Mouse (Mus musculus) kidney, adult 9 months (tissue): ENCODE data around the gene Dstn.

ENCODE experiments used
- DNase-seq: peaks from one replicate; pipeline ENCODE4 v3.0.0; 2022

Gene Dstn

DNA sequence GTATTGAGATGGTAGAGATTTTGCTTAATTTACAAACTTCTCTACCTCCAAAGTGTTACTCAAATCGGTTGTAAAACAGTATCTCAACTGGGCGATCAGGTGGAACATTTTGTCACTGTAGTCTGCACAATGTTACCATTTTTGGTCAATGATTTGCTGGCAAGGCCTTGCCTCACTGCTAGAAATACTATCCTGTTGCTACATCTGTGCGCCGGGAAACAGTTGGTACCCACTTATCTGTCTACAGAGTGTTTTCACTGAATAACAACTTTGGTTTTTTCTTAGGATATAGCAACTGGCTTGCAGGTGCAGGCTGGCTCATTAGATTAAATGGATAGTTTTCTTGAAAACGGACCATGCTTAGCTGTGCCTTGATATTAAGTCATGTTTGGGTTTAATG is 1.1 kb downstream of the Dstn start:
- peak; percentile 67 for DNase-seq

DNA sequence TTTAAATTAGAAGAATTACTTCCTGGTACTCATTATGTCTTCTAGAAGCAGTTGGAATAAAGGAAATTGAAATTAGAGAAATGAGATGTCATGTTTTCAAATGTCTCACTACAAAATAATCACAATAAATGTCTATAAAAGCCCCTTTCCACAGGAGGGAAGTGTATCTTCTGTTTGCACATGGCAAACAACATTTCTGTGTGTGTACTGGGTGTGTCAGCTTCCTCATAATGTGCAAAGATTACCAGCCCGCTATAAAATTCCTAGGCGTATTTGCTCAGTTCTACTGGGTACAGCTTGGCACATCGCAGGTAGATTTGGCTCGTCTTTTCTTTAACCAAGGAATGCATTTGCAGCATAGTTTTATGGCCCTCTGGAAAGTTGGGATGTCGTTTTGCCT is 2.5 kb downstream of the Dstn start:
- DNase-seq: no peak

DNA sequence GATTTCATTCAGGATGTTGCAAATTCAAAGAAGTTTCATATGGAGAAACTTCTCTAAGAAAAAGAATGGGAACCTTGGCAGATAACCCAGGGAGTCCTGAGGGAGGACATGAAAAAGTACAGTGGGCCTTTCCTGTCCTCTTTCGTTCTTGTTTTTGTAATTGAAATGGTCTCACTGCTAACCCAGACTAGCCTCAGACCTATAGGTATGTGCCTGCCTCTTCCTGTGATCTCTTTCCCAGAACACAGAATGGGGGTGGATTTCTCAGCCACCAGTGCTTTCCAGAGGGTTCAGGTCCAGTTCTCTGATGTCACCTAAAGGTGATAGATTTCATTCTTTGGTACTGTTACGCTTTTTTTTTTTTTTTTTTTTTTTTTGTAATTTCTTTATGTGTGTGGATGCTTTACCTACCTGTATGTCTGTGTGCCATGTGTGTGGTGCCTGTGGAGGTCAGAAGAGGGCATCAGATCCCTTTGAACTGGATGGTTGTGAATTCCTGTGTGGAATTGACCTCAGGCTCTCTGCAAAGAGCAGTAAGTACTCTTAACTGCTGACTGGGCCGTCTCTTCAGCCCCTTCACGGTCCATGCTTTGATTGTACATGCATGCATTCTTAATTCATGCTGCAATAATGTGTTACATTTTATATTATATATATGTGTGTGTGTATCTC is 3.8 kb downstream of the Dstn start:
- DNase-seq: peak; percentile 48

DNA sequence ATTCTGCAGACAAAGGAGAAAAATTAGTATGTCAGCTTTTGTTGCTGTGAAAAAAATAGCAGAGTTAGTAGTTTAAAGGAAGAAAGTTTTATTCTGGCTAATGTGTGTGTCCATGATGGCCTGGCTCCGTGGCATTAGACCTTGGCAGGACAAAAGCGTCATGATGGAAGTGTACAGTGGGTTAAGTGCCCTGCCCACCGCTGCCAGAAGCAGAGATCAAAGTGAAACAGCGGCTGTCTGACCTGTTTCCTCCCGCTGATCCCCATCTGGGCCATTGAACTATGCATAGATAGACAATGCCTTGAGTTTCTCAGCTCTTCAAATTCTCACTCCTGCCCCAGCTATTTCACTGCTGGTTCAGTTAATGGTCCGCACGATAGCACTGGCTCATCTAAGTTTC is 9.0 kb downstream of the Dstn start:
- no peak for DNase-seq

DNA sequence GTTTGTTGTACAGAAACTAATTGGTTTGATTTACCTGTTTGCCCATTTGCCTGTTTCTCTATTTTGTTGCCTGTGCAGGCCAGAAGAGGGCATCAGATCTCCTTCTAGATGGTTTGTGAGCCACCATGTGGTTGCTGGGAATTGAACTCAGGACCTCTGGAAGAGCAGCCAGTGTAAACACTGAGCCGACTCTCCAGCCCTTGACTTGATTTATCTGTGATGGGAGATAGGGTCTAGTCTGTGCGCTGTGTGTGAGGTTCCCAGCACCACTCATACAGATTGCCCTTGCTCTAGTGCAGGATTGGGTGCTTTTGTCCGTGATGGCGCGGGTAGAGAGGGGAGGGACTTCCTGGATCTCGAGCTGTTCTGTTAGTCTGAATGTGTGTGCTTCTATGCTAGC is 10.7 kb downstream of the Dstn start:
- DNase-seq: no peak

DNA sequence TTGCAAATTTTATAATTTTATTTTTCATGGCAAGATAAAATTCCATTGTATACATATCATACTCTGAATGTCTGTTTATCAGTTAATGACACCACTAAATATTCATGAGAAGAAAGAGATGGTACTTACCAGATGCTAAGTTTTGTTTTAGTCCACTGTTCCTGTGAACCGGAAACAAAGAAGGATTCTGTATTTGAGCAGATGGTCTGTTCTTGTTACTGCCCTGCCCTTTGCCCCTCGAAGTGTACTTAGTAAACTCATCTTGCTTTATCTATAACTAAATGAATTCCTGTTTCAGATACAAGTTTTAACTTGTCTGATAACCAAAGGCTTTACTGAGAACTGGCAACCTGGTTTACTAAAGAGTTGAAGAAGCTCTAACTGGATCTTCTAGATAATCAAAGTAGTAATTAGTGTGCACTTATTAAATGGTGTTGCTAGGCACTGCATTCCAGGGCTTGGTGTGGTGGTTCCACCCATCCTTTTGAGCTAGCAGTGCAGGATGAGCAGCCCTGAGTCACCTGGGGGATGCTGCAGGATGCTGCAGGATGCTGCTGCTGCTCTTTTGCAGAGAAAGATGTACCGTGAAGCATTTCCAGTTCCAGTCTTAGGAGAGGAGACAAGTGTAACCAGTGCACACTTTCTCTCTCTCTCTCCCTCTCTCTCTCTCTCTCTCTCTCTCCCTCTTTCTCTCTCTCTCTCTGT is 14.6 kb downstream of the Dstn start:
- DNase-seq: no peak

DNA sequence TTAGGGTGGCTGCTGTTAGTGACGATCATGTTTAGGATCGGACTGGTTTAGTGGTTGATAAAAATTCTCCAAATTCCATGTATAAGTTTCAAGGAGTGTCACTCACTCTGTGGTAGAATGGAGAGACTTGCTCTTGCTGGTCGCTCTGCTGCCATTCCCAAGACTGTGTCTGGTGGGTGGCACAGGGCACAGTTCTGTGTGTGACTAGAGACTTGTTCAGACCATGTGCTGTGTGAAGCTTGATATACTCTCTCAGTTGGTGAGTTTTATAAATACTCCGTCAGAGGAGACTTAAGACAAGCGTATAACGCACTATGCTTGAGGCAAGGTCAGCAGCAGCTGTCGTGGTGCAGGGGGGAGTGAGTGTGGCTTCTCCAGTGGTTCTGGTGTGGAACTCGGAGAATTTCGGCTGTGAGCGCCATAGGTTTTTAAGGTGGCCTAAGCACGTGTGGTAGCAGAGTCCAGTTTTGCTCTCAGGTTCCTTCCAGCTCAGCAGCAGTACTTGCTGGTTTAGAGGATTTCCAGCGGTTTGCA is 17.3 kb downstream of the Dstn start:
- DNase-seq: no peak

DNA sequence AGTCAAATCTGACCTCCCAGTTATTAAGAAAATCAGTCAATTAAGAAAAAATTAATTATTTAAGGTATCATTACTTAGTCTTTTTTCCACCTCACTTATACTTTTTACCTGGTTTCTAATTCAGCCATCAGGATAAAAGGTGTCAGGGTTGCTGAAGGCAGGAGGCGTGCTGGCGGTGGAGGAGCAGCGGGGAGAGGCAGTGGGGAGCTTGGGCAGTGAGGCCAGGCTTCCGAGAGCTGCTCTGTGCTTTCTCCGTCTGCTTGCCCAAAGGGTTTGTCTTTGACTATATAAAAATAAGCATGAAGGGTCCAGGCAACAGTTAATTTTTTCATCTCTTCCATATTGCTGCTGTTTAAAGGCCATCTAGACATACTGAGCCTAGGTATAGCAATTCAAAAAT is 18.4 kb downstream of the Dstn start:
- DNase-seq: no peak

DNA sequence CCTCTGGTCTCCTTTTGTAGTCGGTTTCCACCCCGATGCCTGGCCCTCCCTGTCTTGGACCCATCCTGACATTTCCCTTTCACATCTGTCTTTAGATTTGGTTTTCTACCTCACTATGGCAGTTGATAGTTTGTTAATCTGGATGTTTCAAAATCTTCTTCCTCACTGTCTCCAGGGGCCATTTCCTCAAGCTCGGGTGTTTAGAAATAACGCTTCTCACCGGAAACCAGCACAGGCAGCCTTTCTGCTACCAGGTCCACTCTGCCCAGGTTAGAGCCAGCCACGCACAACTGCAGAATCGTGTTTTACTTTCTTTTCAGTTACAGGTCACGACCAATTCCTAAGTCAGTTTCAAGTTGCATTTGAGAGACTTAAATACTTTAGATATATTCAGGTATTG is 19.3 kb downstream of the Dstn start:
- DNase-seq: no peak

DNA sequence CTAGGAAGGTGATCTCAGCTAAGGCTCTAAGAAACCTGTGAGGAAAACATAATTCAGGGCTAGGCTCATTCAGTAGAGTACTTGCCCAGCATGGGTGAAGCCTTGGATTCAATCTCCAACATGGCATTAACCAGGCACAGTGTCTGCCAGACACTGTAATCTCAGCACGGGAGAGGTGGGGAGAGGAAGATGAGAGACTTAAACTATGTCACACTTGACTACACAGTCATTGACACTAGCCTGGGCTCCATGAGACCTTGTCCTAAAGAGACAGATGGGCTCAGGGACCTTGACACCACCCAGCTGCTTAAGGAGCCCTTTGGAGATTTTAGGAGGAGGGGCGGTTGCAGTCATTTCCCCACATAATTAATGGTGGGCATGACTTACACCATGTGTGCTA is 22.7 kb downstream of the Dstn start:
- no peak for DNase-seq

DNA sequence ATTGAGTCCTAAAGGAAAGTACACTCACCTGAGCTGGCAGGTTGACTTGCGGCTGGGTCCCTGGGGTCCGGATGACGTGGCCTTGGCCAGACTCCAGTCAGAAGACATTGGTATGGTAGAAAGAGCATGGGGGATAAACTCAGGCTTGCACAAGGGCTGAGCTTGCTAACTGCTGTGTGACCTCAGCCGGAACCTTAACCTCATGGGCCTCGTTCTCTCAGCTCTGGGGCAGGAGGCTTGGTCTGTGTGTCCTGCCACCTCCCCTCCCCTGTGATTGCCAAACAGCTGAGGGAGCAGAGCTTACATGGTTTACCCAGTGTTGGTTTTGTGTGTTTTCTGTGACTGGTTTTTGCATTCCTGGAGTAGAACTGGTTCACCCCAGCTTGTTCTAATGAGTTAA is 25.3 kb downstream of the Dstn start:
- no peak for DNase-seq

DNA sequence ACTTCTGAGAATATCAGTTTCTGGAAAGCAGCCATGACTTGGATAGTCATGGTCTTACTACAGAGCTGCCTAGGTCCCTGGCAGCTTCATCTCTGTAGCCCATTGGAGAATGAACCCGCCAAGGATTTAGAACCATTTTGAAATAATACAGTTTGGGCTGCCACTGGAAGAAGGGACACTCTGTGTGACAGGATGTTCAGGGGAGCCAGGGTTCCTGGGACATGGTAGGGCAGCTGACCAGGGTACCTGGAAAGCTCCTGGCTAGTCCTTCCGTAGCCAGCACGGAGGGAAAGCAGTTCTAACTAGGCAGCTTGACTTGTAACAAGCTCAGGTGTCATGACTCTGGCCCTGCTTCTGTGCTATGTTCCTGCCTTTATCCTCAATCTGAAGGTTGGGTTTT is 29.7 kb downstream of the Dstn start:
- DNase-seq: no peak

DNA sequence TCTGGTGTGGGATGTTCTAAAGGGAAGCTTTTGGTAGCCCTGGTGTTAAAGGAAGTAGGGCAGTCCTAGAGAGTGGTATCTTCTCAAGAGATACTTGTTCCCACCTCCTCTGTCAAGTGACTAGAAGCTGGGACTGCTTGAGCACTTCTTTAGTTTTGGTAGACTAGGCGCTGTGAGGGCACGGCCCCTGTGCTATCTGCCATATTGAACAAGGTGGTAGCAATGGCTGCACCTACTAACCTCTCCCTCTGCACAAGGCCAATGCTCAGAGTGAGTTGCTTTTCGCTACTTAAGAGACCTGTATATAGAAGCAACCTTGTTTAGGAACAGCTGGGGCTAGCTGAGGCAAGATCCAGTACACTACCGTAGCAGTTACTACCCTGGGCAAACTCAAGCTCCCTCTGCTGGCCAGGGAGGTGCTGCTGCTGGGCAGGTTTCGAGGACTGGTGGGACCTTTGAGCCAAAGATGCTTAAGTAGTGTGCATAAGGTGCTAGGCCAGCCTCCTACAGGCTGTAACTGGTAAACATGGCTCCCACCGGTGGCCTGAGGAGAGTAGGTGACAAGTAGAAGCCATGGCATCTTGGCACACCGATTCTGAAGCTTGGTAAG is 30.5 kb downstream of the Dstn start:
- peak; percentile 69 for DNase-seq

DNA sequence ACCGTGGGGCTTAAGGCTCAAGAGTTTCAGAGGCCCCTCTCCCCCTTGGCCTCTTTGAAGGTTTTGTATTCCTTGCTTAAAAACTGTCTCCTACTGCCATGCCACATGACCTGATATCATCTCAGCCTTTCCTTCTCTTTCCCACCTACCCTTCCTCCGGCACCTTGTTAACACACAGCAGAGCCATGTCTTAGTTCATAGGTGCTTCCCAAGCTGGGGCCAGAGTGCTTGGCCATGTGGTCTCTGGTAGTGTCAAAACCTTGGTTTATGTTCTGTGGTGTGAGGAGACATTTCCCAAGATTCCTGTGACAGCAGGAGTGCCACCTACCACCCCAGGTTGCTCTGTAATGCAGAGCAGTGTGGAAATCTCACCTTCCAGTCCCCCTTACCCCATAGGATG is 31.3 kb downstream of the Dstn start:
- DNase-seq: no peak

DNA sequence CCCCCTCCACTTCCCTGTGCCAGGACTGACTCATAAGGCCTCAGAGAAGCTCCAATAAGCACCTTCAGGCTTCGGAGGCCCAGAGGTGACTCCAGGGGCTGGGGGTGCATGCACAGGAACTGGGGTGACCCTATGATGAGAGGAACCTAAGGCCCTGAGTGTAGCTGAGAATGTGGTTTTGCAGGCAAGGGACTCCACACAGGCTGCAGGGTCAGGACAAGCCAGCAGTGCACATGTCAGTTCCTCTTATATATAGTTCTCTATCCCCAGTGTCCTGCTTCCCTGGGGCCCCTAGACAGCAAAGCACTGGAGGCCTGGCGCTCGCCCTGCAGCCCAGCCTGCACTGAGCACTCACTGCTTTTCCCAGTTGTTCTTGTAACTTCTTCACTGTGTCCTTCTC is 32.9 kb downstream of the Dstn start:
- no peak for DNase-seq

DNA sequence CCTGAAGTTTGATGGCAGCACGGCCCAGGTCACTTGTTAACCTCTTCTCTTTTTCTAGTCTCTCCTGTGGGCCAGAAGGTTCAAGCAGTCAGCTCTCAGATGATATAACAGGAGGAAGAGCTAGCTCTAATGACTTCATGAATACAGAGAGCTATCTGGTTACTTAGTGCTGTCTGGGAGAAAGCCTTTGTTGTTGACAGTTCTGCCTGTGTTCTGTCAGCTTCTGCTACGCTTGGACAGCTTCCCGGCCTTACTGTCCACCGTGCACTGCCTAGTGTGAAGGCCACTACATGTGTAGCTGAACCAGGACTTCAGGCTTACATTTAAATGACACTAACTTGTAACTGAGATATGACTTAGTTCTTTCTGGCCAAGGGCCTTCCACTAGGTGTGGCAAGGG is 33.3 kb downstream of the Dstn start:
- DNase-seq: no peak

DNA sequence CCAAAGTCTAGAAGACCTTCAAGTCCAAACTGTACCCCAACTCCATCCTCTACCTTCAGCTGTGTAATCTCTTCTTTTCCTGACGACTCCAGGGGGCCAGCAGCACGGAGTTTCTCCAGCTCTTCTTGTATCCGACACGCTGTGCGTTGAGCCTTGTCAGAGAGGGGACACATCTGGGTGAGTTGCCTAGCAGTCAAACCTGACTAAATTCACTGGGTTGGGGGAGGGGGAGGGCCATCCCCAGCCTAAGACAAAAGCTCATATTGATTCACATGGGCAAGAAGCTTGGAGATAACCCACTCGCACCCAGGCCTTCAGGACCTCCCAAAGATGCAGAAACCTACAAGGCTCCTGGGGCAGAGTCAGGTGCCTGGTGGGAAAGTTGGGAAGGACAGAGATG is 34.1 kb downstream of the Dstn start:
- DNase-seq: no peak

DNA sequence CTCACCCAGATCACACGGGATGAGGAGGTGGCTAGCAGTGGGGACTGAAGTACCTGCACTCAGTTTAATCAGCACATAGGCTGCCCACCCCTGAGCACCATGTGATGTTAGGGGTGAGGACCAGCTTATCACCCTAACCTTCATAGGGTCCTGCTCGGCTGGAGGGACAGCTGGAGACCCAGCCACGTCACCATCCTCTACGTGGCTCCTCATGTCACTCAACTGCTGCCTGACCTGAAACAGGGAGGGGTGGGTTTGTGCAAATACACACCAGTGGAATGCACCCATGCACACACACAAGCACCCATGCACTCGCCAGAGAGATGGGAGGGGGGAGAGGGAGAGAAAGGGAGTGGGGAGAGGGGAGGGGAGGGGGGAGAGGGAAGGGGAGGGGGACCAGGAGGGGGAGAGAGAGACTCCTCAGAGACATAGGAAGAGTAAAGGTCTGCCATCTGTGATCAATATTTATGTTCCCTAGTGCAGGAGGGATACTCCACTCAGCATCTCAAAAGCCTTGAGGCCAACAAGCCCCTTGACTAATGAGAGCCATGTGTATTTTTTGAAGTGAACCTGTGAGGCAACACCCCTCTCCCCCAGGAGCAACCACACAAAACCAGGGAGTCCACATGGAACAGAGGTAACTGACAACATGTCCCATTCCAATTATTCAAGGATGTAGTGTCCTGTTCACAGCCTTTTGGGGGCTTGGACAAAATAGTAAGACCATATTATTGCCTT is 35.3 kb downstream of the Dstn start:
- no peak for DNase-seq

DNA sequence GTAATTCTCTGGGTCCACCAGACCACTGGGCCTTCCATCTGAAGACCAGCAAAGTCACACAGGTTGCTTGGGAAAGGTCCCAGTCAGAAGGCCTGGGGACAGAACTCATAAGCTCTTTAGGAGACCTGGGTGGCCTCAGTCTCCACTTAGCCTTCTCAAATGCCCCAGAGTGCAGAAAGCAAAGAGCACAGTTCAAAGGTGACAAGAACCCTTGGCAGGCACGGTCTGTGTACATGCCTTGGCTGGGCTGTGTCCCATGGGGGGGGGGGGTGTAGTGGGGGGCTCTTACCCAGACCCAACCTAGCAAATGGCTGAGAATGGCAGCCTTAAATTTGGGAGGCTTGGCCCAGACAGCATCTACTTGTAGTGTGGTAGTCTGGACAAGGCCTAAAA is 35.9 kb downstream of the Dstn start:
- peak; percentile 37 for DNase-seq

DNA sequence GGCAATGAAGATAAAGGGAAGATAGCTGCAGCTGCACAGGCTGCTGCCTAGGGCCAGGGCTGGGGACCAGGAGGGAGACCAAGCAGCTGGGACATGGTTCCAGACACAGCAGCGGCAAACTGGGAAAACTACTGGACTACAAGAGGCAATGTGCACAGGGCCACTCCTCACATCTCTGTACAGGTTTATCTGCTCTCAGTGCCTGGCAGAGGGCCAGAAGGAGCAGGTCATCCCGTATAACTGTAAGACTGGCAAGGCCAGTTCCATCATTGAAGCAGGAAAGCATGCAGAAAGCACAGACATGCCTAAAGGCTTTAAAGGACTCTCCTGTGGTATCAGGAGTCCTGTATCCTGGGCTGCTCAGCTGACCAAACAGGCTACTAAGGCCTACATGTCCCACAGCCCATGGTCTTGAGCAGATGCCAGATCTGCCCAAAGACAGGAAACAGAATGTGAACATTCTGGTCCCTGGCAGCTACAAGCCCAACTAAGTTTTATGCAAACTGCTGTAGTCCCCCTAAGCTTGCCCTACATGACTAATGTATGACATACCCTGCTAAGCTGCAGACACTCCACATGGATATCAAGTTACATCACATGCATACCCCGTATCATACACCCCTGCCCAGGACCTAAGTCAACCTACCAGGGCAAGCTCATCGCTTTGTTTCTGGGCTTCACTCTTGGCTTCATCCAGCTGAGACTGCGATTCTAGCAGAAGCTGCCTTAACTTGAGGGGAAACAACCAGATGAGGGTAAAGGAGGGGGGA is 36.6 kb downstream of the Dstn start:
- no peak for DNase-seq

DNA sequence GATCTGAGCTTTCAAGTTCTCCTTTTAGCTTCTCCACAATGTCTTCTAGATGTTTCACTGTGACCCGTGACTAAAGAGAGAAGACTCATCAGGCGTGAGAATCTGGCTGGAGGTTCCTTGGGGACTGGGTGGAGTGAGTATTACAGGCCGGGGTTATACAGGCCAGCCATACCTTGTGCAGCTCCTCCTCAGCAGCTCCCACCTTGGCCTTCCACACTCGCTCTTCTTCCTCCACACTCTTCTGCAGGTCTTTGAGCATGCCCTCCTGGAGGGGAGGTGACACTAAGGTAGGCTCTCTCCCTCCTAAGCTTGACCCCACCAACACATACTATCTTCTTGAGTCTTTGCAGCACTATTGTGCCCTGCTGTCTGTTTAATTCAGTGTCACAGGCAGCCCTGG is 38.8 kb downstream of the Dstn start:
- no peak for DNase-seq

DNA sequence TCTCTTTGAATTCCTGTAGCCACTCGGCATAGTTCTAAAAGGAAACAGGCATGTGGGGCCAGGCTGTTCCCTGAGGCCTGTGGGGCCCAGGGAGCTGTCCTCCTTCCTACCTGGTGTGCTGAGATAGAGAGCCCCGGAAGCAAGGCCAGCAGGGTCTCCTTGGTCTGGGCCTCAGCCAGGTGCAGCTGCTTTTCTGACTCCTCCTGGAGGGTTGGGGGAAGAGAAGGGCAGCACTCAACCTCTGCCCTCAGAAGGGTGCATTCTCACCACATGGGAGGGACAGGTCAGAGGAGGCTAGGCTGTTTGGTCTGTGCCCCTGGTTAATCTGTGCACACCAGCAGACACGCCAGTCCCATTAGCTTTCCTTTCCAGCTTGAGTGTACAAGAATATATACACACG is 39.9 kb downstream of the Dstn start:
- DNase-seq: peak; percentile 49

DNA sequence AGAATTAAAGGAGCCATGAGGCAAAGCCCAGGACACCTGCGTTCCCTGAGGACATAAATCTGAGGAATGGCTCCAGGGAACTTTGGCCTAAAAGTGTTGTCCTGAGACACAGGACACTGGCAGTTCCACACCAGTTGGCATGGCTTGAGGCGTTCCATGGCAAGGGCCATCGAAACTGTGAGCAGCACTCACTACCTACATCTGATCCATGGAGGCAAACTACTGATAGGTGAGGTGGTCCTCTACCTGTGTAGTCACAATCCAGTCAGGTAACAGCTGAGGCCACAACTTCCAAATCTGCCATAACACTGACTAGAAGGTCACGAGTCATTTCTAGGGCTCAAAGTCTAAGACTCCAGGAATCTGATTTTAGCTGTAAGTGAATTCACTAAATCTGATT is 40.6 kb downstream of the Dstn start:
- DNase-seq: peak; percentile 49
